Mouse (Mus musculus) liver, embryonic 13.5 days (tissue): ENCODE measurements at regions not wholly inside any gene's neighbourhood (a gene's known extent, or its start where the extent isn't known, plus 50 kb on each side); places are given as distances from the start of the nearest gene placed in this dataset.

Experiments
- ATAC-seq: fragments of 200-750 bp; cut with Nextera tagmentation; 2 replicates; pipeline ENCODE4 v1.8.0; 2017; ENCODE audit warnings: low read depth, mild to moderate bottlenecking, moderate number of reproducible peaks, moderate library complexity
- DNase-seq: peaks from one replicate; pipeline ENCODE4 v3.0.0; 2022
- H3K27ac ChIP-seq: fragments of 300-500 bp; sonication (generic); 2 replicates; pipeline ENCODE4 v1.5.1; 2015; ENCODE audit warnings: moderate library complexity, mild to moderate bottlenecking, inconsistent platforms
- H3K27me3 ChIP-seq: fragments of 300-500 bp; sonication (generic); 2 replicates; pipeline ENCODE4 v1.6.1; 2015; ENCODE audit warnings: mild to moderate bottlenecking, inconsistent platforms
- H3K36me3 ChIP-seq: fragments of 300-500 bp; sonication (generic); 2 replicates; pipeline ENCODE4 v1.6.1; 2015; ENCODE audit warnings: mild to moderate bottlenecking, inconsistent platforms
- H3K4me1 ChIP-seq: fragments of 300-500 bp; sonication (generic); replicated peaks from 2 replicates; pipeline ENCODE4 v1.6.1; 2015; ENCODE audit warnings: inconsistent platforms
- H3K4me2 ChIP-seq: fragments of 300-500 bp; sonication (generic); 2 replicates; pipeline ENCODE4 v1.6.1; 2015; ENCODE audit warnings: inconsistent platforms, mild to moderate bottlenecking, moderate library complexity
- H3K4me3 ChIP-seq: fragments of 300-500 bp; sonication (generic); replicated peaks from 2 replicates; pipeline ENCODE4 v1.5.1; 2015; ENCODE audit warnings: mild to moderate bottlenecking, inconsistent platforms
- H3K9ac ChIP-seq: fragments of 300-500 bp; sonication (generic); 2 replicates; pipeline ENCODE4 v1.6.1; 2015; ENCODE audit warnings: mild to moderate bottlenecking, inconsistent platforms
- H3K9me3 ChIP-seq: fragments of 300-500 bp; sonication (generic); replicated peaks from 2 replicates; pipeline ENCODE4 v1.6.1; 2016; ENCODE audit warnings: inconsistent platforms
- WGBS: fragments of 180-500 bp; shearing (Covaris S2); methylation state at CpG from one replicate; pipeline ENCODE4 v1.1.7; 2015; ENCODE audit not compliant: insufficient replicate concordance; 5-methylcytosine and 5-hydroxymethylcytosine counted together

- no peak overlapping the region for H3K27ac ChIP-seq
- no peaks in the 10 kb centered on the region for H3K9me3 ChIP-seq
- no peak for DNase-seq
- H3K4me1 ChIP-seq: peaks cover 16% of the 10 kb centered on the region
- no peak overlapping the region for H3K9ac ChIP-seq
- no peaks in the 10 kb centered on the region for H3K27me3 ChIP-seq
- ATAC-seq: no peak
- H3K4me3 ChIP-seq: no peak overlapping the region
- H3K4me2 ChIP-seq: no peak overlapping the region
- 21% methylated on average over 3 of the region's 3 CpGs for WGBS
- no peaks in the 10 kb centered on the region for H3K36me3 ChIP-seq
Measured at GRCm38 (mm10) chr13:63700747-63701146, 114.3 kb upstream of the Ercc6l2 start.

GRCm38 (mm10) chr13:63701199-63702175 lies 113.6 kb upstream of the Ercc6l2 start:
- Histone ChIP-seq H3K9ac (no peak overlapping the region), H3K4me1 (peaks cover 16% of the 10 kb centered on the region), H3K4me3 (no peak overlapping the region), H3K27me3 (no peaks in the 10 kb centered on the region), H3K4me2 (no peak overlapping the region), H3K27ac (no peak overlapping the region), H3K36me3 (no peaks in the 10 kb centered on the region), H3K9me3 (no peaks in the 10 kb centered on the region)
- DNase-seq: no peak
- 26% methylated on average over 9 of the region's 9 CpGs for WGBS
- ATAC-seq: no peak

GRCm38 (mm10) chr13:63708567-63708966 lies 106.5 kb upstream of the Ercc6l2 start:
- H3K9ac ChIP-seq: no peak overlapping the region
- H3K4me1 ChIP-seq: peaks cover 16% of the 10 kb centered on the region
- ATAC-seq (peak; percentile 88), DNase-seq (peak; percentile 3)
- no peak overlapping the region for H3K4me3 ChIP-seq
- H3K4me2 ChIP-seq: no peak overlapping the region
- no peaks in the 10 kb centered on the region for H3K27me3 ChIP-seq
- H3K9me3 ChIP-seq: no peaks in the 10 kb centered on the region
- H3K36me3 ChIP-seq: no peaks in the 10 kb centered on the region
- WGBS: 23% methylated on average over 2 of the region's 2 CpGs
- no peak overlapping the region for H3K27ac ChIP-seq

GRCm38 (mm10) chr13:63713137-63713536 lies 101.9 kb upstream of the Ercc6l2 start:
- H3K4me1 ChIP-seq: peaks cover 11% of the 10 kb centered on the region
- 71% methylated on average over 3 of the region's 3 CpGs for WGBS
- ATAC-seq (no peak), DNase-seq (no peak)
- H3K27ac ChIP-seq: no peak overlapping the region
- no peaks in the 10 kb centered on the region for H3K36me3 ChIP-seq
- no peak overlapping the region for H3K4me3 ChIP-seq
- H3K4me2 ChIP-seq: no peak overlapping the region
- H3K9ac ChIP-seq: no peak overlapping the region
- no peaks in the 10 kb centered on the region for H3K9me3 ChIP-seq
- no peaks in the 10 kb centered on the region for H3K27me3 ChIP-seq

- 61% methylated on average over 1 of the region's 1 CpGs for WGBS
Measured at GRCm38 (mm10) chr13:63716498-63716897, 98.5 kb upstream of the Ercc6l2 start.

GRCm38 (mm10) chr13:63717249-63717648 lies 97.8 kb upstream of the Ercc6l2 start:
- H3K27me3 ChIP-seq: no peaks in the 10 kb centered on the region
- H3K9me3 ChIP-seq: no peaks in the 10 kb centered on the region
- no peak overlapping the region for H3K4me3 ChIP-seq
- no peaks in the 10 kb centered on the region for H3K36me3 ChIP-seq
- H3K9ac ChIP-seq: no peak overlapping the region
- peaks cover 27% of the 10 kb centered on the region for H3K4me1 ChIP-seq
- 68% methylated on average over 3 of the region's 3 CpGs for WGBS
- H3K27ac ChIP-seq: no peak overlapping the region
- H3K4me2 ChIP-seq: no peak overlapping the region
- ATAC-seq (no peak), DNase-seq (no peak)

More at GRCm38 (mm10) chr13:63716498-63716897, 98.5 kb upstream of the Ercc6l2 start:
- Histone ChIP-seq H3K27ac (no peak overlapping the region), H3K9me3 (no peaks in the 10 kb centered on the region), H3K4me3 (no peak overlapping the region), H3K9ac (no peak overlapping the region), H3K27me3 (no peaks in the 10 kb centered on the region), H3K4me2 (no peak overlapping the region), H3K36me3 (no peaks in the 10 kb centered on the region), H3K4me1 (peaks cover 27% of the 10 kb centered on the region)
- ATAC-seq (no peak), DNase-seq (no peak)

- Histone ChIP-seq H3K4me1 (peaks cover 27% of the 10 kb centered on the region), H3K9me3 (no peaks in the 10 kb centered on the region), H3K9ac (no peak overlapping the region), H3K27me3 (no peaks in the 10 kb centered on the region), H3K36me3 (no peaks in the 10 kb centered on the region), H3K27ac (no peak overlapping the region), H3K4me3 (no peak overlapping the region), H3K4me2 (no peak overlapping the region)
- DNase-seq (no peak), ATAC-seq (no peak)
- WGBS: 22% methylated on average over 2 of the region's 2 CpGs
Measured at GRCm38 (mm10) chr13:63718782-63719181, 96.3 kb upstream of the Ercc6l2 start.

- 19% methylated on average over 8 of the region's 8 CpGs for WGBS
- ATAC-seq (peak; percentile 79), DNase-seq (peak; percentile 17)
- Histone ChIP-seq H3K9ac (no peak overlapping the region), H3K9me3 (no peaks in the 10 kb centered on the region), H3K4me2 (peak overlapping the region; percentile 17; the same call in 1 of the 2 replicates), H3K27me3 (no peaks in the 10 kb centered on the region), H3K4me1 (peaks cover 27% of the 10 kb centered on the region), H3K4me3 (no peak overlapping the region), H3K27ac (no peak overlapping the region), H3K36me3 (no peaks in the 10 kb centered on the region)
Measured at GRCm38 (mm10) chr13:63719351-63720207, 95.5 kb upstream of the Ercc6l2 start.

GRCm38 (mm10) chr13:63720610-63721009 lies 94.4 kb upstream of the Ercc6l2 start:
- Histone ChIP-seq H3K4me1 (peaks cover 27% of the 10 kb centered on the region), H3K27ac (no peak overlapping the region), H3K9ac (no peak overlapping the region), H3K4me2 (no peak overlapping the region), H3K36me3 (no peaks in the 10 kb centered on the region), H3K9me3 (no peaks in the 10 kb centered on the region), H3K27me3 (no peaks in the 10 kb centered on the region), H3K4me3 (no peak overlapping the region)
- ATAC-seq (no peak), DNase-seq (no peak)
- WGBS: 67% methylated on average over 3 of the region's 3 CpGs

- H3K27ac ChIP-seq: no peak overlapping the region
- H3K4me3 ChIP-seq: no peak overlapping the region
- H3K4me2 ChIP-seq: no peak overlapping the region
- no peaks in the 10 kb centered on the region for H3K36me3 ChIP-seq
- DNase-seq (no peak), ATAC-seq (no peak)
- no peaks in the 10 kb centered on the region for H3K9me3 ChIP-seq
- no peaks in the 10 kb centered on the region for H3K27me3 ChIP-seq
- peaks cover 27% of the 10 kb centered on the region for H3K4me1 ChIP-seq
- no peak overlapping the region for H3K9ac ChIP-seq
- WGBS: 66% methylated on average over 5 of the region's 5 CpGs
Measured at GRCm38 (mm10) chr13:63721011-63721625, 93.9 kb upstream of the Ercc6l2 start.

- WGBS: 67% methylated on average over 2 of the region's 2 CpGs
- DNase-seq (no peak), ATAC-seq (no peak)
- Histone ChIP-seq H3K4me1 (peaks cover 21% of the 10 kb centered on the region), H3K4me2 (no peak overlapping the region), H3K4me3 (no peak overlapping the region), H3K9me3 (no peaks in the 10 kb centered on the region), H3K27me3 (no peaks in the 10 kb centered on the region), H3K27ac (no peak overlapping the region), H3K9ac (no peak overlapping the region), H3K36me3 (no peaks in the 10 kb centered on the region)
Measured at GRCm38 (mm10) chr13:63724293-63724692, 90.7 kb upstream of the Ercc6l2 start.
